Mouse (Mus musculus) cerebellum, adult 11 months (tissue): ENCODE results near the gene Fkbp5.

Source experiments
- DNase-seq: peaks from one replicate; pipeline ENCODE4 v3.0.0; 2022

The Fkbp5 gene

GRCm38 (mm10) chr17:28500465-28500864 is 16.9 kb downstream of the Fkbp5 start:
- DNase-seq: no peak

- DNase-seq: no peak
These were observed 18.1 kb downstream of the Fkbp5 start for GRCm38 (mm10) chr17:28499190-28499589.

- no peak for DNase-seq
These were observed 21.5 kb downstream of the Fkbp5 start for GRCm38 (mm10) chr17:28495832-28496231.

- DNase-seq: no peak
These were observed 26.1 kb downstream of the Fkbp5 start for GRCm38 (mm10) chr17:28491035-28491770.

- DNase-seq: no peak
These were observed 28.9 kb downstream of the Fkbp5 start for GRCm38 (mm10) chr17:28488258-28489013.

GRCm38 (mm10) chr17:28487584-28488257 is 29.6 kb downstream of the Fkbp5 start:
- no peak for DNase-seq

- DNase-seq: no peak
These were observed 30.6 kb downstream of the Fkbp5 start for GRCm38 (mm10) chr17:28486720-28487119.

GRCm38 (mm10) chr17:28485977-28486400 is 31.3 kb downstream of the Fkbp5 start:
- peak; percentile 96 for DNase-seq

GRCm38 (mm10) chr17:28485446-28485948 is 31.8 kb downstream of the Fkbp5 start:
- no peak for DNase-seq

GRCm38 (mm10) chr17:28484704-28485445 is 32.5 kb downstream of the Fkbp5 start:
- peak; percentile 32 for DNase-seq

GRCm38 (mm10) chr17:28477421-28477820 is 39.9 kb downstream of the Fkbp5 start:
- DNase-seq: no peak

- DNase-seq: no peak
These were observed 40.9 kb downstream of the Fkbp5 start for GRCm38 (mm10) chr17:28476441-28476840.

GRCm38 (mm10) chr17:28475593-28476325 is 41.6 kb downstream of the Fkbp5 start:
- DNase-seq: no peak

- DNase-seq: no peak
These were observed 44.6 kb downstream of the Fkbp5 start for GRCm38 (mm10) chr17:28472696-28473095.

GRCm38 (mm10) chr17:28470876-28471275 is 46.5 kb downstream of the Fkbp5 start:
- DNase-seq: no peak

- DNase-seq: no peak
These were observed 49.6 kb downstream of the Fkbp5 start for GRCm38 (mm10) chr17:28467749-28468148.

GRCm38 (mm10) chr17:28465968-28466367 is 51.4 kb downstream of the Fkbp5 start:
- DNase-seq: no peak

GRCm38 (mm10) chr17:28463701-28464443 is 53.5 kb downstream of the Fkbp5 start:
- DNase-seq: no peak

- DNase-seq: no peak
These were observed 56.9 kb downstream of the Fkbp5 start for GRCm38 (mm10) chr17:28460388-28460787.

- DNase-seq: no peak
These were observed 62.2 kb downstream of the Fkbp5 start for GRCm38 (mm10) chr17:28455098-28455497.

- no peak for DNase-seq
These were observed 64.4 kb downstream of the Fkbp5 start for GRCm38 (mm10) chr17:28452889-28453288.
